Mouse (Mus musculus): ENCODE results near the gene Ptcra. TPM values are rescaled to one million over a fixed set of nuclear protein-coding genes. Genes with fewer than 3 reads are reported as not detected.

Gene Ptcra
- polyA plus RNA-seq, 1 experiment, result not detected

- Histone ChIP-seq H3K4me3 (ENCODE audit: insufficient read depth, low read depth, low read length) (peak overlapping the region; percentile 84; the same call in 1 of the 2 replicates), H3K4me1 (ENCODE audit: control insufficient read depth, insufficient read depth, insufficient read length, low read length) (0 out of 2 replicates have a peak, but pooled peaks cover 4% of the 10 kb centered on the region), H3K27ac (replicated peaks; ENCODE audit: low read depth, low read length) (no peak overlapping the region; the same call in 1 of the 2 replicates)
Observed at GRCm38 (mm10) chr17:46750580-46750979, 12.9 kb downstream of the Ptcra start.

GRCm38 (mm10) chr17:46749282-46749681 lies 14.2 kb downstream of the Ptcra start:
- no peak overlapping the region for H3K27ac ChIP-seq (replicated peaks; ENCODE audit: low read depth, low read length)
- H3K4me1 ChIP-seq (ENCODE audit: control insufficient read depth, insufficient read depth, insufficient read length, low read length), result 0 out of 2 replicates have a peak, but pooled peaks cover 4% of the 10 kb centered on the region
- no peak overlapping the region for H3K4me3 ChIP-seq (ENCODE audit: insufficient read depth, low read depth, low read length)

GRCm38 (mm10) chr17:46747806-46748205 lies 15.7 kb downstream of the Ptcra start:
- no peak overlapping the region for H3K27ac ChIP-seq (replicated peaks; ENCODE audit: low read depth, low read length)
- no peak overlapping the region for H3K4me3 ChIP-seq (ENCODE audit: insufficient read depth, low read depth, low read length)
- H3K4me1 ChIP-seq (ENCODE audit: control insufficient read depth, insufficient read depth, insufficient read length, low read length), result 0 out of 2 replicates have a peak, but pooled peaks cover 4% of the 10 kb centered on the region

- no peak overlapping the region for H3K27ac ChIP-seq (replicated peaks; ENCODE audit: low read depth, low read length)
- H3K4me1 ChIP-seq (ENCODE audit: control insufficient read depth, insufficient read depth, insufficient read length, low read length), result 0 out of 2 replicates have a peak, but pooled peaks cover 4% of the 10 kb centered on the region
- no peak overlapping the region for H3K4me3 ChIP-seq (ENCODE audit: insufficient read depth, low read depth, low read length)
Observed at GRCm38 (mm10) chr17:46747234-46747633, 16.3 kb downstream of the Ptcra start.

GRCm38 (mm10) chr17:46745506-46745905 lies 18.0 kb downstream of the Ptcra start:
- no peaks in the 10 kb centered on the region for H3K4me1 ChIP-seq (ENCODE audit: control insufficient read depth, insufficient read depth, insufficient read length, low read length)
- H3K27ac ChIP-seq (replicated peaks; ENCODE audit: low read depth, low read length), result no peak overlapping the region
- H3K4me3 ChIP-seq (ENCODE audit: insufficient read depth, low read depth, low read length), result no peak overlapping the region

- Histone ChIP-seq H3K4me1 (ENCODE audit: control insufficient read depth, insufficient read depth, insufficient read length, low read length) (no peaks in the 10 kb centered on the region), H3K4me3 (ENCODE audit: insufficient read depth, low read depth, low read length) (no peak overlapping the region), H3K27ac (replicated peaks; ENCODE audit: low read depth, low read length) (no peak overlapping the region)
Observed at GRCm38 (mm10) chr17:46742986-46743385, 20.5 kb downstream of the Ptcra start.

GRCm38 (mm10) chr17:46741305-46741704 lies 22.2 kb downstream of the Ptcra start:
- no peak overlapping the region for H3K4me3 ChIP-seq (ENCODE audit: insufficient read depth, low read depth, low read length)
- H3K4me1 ChIP-seq (ENCODE audit: control insufficient read depth, insufficient read depth, insufficient read length, low read length), result no peaks in the 10 kb centered on the region

GRCm38 (mm10) chr17:46736160-46736559 lies 27.4 kb downstream of the Ptcra start:
- Histone ChIP-seq H3K4me1 (ENCODE audit: control insufficient read depth, insufficient read depth, insufficient read length, low read length) (no peaks in the 10 kb centered on the region), H3K27ac (replicated peaks; ENCODE audit: low read depth, low read length) (no peak overlapping the region), H3K4me3 (ENCODE audit: insufficient read depth, low read depth, low read length) (no peak overlapping the region)

More at GRCm38 (mm10) chr17:46741305-46741704, 22.2 kb downstream of the Ptcra start:
- H3K27ac ChIP-seq (replicated peaks; ENCODE audit: low read depth, low read length), result no peak overlapping the region

GRCm38 (mm10) chr17:46735287-46735686 lies 28.2 kb downstream of the Ptcra start:
- H3K27ac ChIP-seq (replicated peaks; ENCODE audit: low read depth, low read length), result no peak overlapping the region
- no peak overlapping the region for H3K4me3 ChIP-seq (ENCODE audit: insufficient read depth, low read depth, low read length)
- no peaks in the 10 kb centered on the region for H3K4me1 ChIP-seq (ENCODE audit: control insufficient read depth, insufficient read depth, insufficient read length, low read length)

GRCm38 (mm10) chr17:46734055-46734454 lies 29.5 kb downstream of the Ptcra start:
- H3K27ac ChIP-seq (replicated peaks; ENCODE audit: low read depth, low read length), result no peak overlapping the region
- no peaks in the 10 kb centered on the region for H3K4me1 ChIP-seq (ENCODE audit: control insufficient read depth, insufficient read depth, insufficient read length, low read length)
- H3K4me3 ChIP-seq (ENCODE audit: insufficient read depth, low read depth, low read length), result no peak overlapping the region

GRCm38 (mm10) chr17:46728904-46729318 lies 34.6 kb downstream of the Ptcra start, which contains the start of gene Gnmt:
TSS of gene Gnmt (minus strand) at chr17:46729168.
- Histone ChIP-seq H3K4me1 (ENCODE audit: control insufficient read depth, insufficient read depth, insufficient read length, low read length) (no peaks in the 10 kb centered on the region; the same call in 1 of the 2 replicates), H3K4me3 (ENCODE audit: insufficient read depth, low read depth, low read length) (no peak within 1 kb of the TSS), H3K27ac (replicated peaks; ENCODE audit: low read depth, low read length) (no peak within 1 kb of the TSS)

- H3K4me3 ChIP-seq (ENCODE audit: insufficient read depth, low read depth, low read length), result no peak overlapping the region
- no peaks in the 10 kb centered on the region; the same call in 1 of the 2 replicates for H3K4me1 ChIP-seq (ENCODE audit: control insufficient read depth, insufficient read depth, insufficient read length, low read length)
- no peak overlapping the region for H3K27ac ChIP-seq (replicated peaks; ENCODE audit: low read depth, low read length)
Observed at GRCm38 (mm10) chr17:46728496-46728895, 35.0 kb downstream of the Ptcra start.

- H3K27ac ChIP-seq (replicated peaks; ENCODE audit: low read depth, low read length), result no peak overlapping the region
- no peaks in the 10 kb centered on the region; the same call in 1 of the 2 replicates for H3K4me1 ChIP-seq (ENCODE audit: control insufficient read depth, insufficient read depth, insufficient read length, low read length)
- H3K4me3 ChIP-seq (ENCODE audit: insufficient read depth, low read depth, low read length), result no peak overlapping the region
Observed at GRCm38 (mm10) chr17:46728021-46728420, 35.5 kb downstream of the Ptcra start.

- H3K27ac ChIP-seq (replicated peaks; ENCODE audit: low read depth, low read length), result no peak overlapping the region
- H3K4me3 ChIP-seq (ENCODE audit: insufficient read depth, low read depth, low read length), result no peak overlapping the region
- H3K4me1 ChIP-seq (ENCODE audit: control insufficient read depth, insufficient read depth, insufficient read length, low read length), result peaks cover under 1% of the 10 kb centered on the region; the same call in 1 of the 2 replicates
Observed at GRCm38 (mm10) chr17:46727271-46727670, 36.2 kb downstream of the Ptcra start.

GRCm38 (mm10) chr17:46725731-46726645 lies 37.5 kb downstream of the Ptcra start:
- Histone ChIP-seq H3K27ac (replicated peaks; ENCODE audit: low read depth, low read length) (no peak overlapping the region), H3K4me1 (ENCODE audit: control insufficient read depth, insufficient read depth, insufficient read length, low read length) (peaks cover 4% of the 10 kb centered on the region; the same call in 1 of the 2 replicates), H3K4me3 (ENCODE audit: insufficient read depth, low read depth, low read length) (no peak overlapping the region)
